Mouse (Mus musculus): ENCODE measurements around the gene Pex16.

GRCm38 (mm10) chr2:92328206-92328605 lies 46.3 kb upstream of the Pex16 start:
- TF ChIP-seq EP300 (IDR thresholded peaks at IDR 0.05): no peak
- TF ChIP-seq CTCF (IDR thresholded peaks at IDR 0.05): no peak
